In genomic region chr3:37518611-37519010, GRCm38 (mm10) we compare ENCODE assay signal across 26 mouse cellular contexts.
"Had no signal": no experiment of that assay in that cellular context is flagged by ENCODE, and none has a peak within 500 bp of the region (broad histone marks: within the 10 kb centered on the region; RNA-seq: fewer than 3 reads in every experiment).

No protein-coding gene starts in this region.

- ATAC-seq: hindbrain, embryonic 16.5 days; inflammation-experienced regulatory T-cells, adult 6 months; intestine, embryonic 15.5 days; intestine, postnatal 0 days had no signal

- H3K4me2 ChIP-seq: heart, embryonic 11.5 days; heart, embryonic 13.5 days; heart, embryonic 15.5 days; hindbrain, embryonic 12.5 days; hindbrain, embryonic 14.5 days; intestine, embryonic 15.5 days; limb, embryonic 12.5 days had no signal

- H3K27ac ChIP-seq: heart, adult 2 months; heart, embryonic 13.5 days; heart, embryonic 15.5 days; hindbrain, embryonic 10.5 days; hindbrain, embryonic 12.5 days; hindbrain, embryonic 14.5 days; intestine, embryonic 15.5 days; layer of hippocampus, adult 2 months; left cerebral cortex, adult 2 months; limb, embryonic 10.5 days; limb, embryonic 12.5 days; liver, embryonic 14.5 days had no signal

- H3K4me3 ChIP-seq: heart, adult 2 months; heart, embryonic 13.5 days; heart, embryonic 15.5 days; hindbrain, embryonic 10.5 days; hindbrain, embryonic 12.5 days; intestine, embryonic 15.5 days; layer of hippocampus, adult 2 months; left cerebral cortex, adult 2 months; limb, embryonic 10.5 days; limb, embryonic 12.5 days had no signal

- H3K27me3 ChIP-seq: heart, embryonic 13.5 days; heart, embryonic 15.5 days; hindbrain, embryonic 12.5 days; intestine, embryonic 15.5 days; limb, embryonic 12.5 days had no signal

- H3K4me1 ChIP-seq: heart, embryonic 15.5 days; hindbrain, embryonic 10.5 days; hindbrain, embryonic 12.5 days; intestine, embryonic 15.5 days; limb, embryonic 10.5 days; limb, embryonic 12.5 days had no signal

- DNase-seq: gastrocnemius, postnatal 14 days; gastrocnemius, postnatal 36 days; heart, adult 11 months; heart, adult 2 months; heart, postnatal 4 days; kidney, adult 18-20 months; kidney, adult 8-10 months; kidney, postnatal 10 days; kidney, postnatal 25 days; kidney, postnatal 4 days; liver had no signal

- H3K9ac ChIP-seq: heart, embryonic 13.5 days; heart, embryonic 15.5 days; hindbrain, embryonic 12.5 days; hindbrain, embryonic 14.5 days; intestine, embryonic 15.5 days; limb, embryonic 12.5 days; liver, embryonic 14.5 days had no signal

- H3K36me3 ChIP-seq: heart, embryonic 13.5 days; heart, embryonic 15.5 days; hindbrain, embryonic 10.5 days; hindbrain, embryonic 12.5 days; intestine, embryonic 15.5 days; limb, embryonic 10.5 days; limb, embryonic 12.5 days had no signal

- H3K9me3 ChIP-seq: heart, embryonic 13.5 days; heart, embryonic 15.5 days; hindbrain, embryonic 10.5 days; hindbrain, embryonic 12.5 days; intestine, embryonic 15.5 days; limb, embryonic 10.5 days; limb, embryonic 12.5 days had no signal
